Mouse (Mus musculus): ENCODE measurements around the gene Tubb4b. TPM values are rescaled to one million over a fixed set of nuclear protein-coding genes. Genes with fewer than 3 reads are reported as not detected.

Gene Tubb4b
- polyA plus RNA-seq, 1 experiment: 2,638 TPM

DNA sequence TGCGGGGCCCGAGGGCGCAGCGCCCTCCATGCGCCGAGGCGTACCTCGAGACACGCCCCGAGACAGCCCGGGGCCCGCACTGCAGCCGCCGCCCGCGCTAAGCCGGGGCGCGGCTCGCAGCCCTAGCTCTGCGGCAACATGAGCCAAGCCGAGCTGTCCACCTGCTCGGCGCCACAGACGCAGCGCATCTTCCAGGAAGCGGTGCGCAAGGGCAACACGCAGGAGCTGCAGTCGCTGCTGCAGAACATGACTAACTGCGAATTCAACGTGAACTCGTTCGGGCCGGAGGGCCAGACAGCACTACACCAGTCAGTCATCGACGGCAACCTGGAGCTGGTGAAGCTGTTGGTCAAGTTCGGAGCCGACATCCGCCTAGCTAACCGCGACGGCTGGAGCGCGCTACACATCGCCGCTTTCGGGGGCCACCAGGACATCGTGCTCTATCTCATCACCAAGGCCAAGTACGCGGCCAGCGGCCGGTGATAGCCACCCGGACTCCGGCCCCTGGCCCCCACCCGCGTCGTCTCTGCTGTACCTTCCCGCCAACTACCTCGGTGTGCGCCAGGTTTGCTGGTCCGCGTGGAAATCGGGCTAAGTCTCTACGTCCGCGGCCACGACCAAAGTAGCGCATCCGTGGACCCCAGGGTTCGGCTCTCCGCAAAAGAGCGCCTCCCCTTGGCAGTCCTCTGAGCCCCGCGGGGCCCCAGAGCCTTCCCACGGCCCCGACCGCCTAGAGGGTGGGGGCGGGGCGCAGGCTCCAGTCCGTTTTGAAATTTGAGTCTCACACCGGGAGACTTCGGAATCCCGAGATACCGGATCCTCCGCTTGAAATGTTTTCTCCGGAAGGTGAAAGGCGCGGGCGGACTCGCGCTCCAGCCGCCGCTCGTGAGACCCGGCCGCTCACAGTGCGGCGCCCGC is 43.3 kb downstream of the Tubb4b start:
- H3K36me3 ChIP-seq (ENCODE audit: control insufficient read depth, insufficient read depth, low read length): no peaks in the 10 kb centered on the region
- peak overlapping the region; percentile 82 for H3K4me3 ChIP-seq (ENCODE audit: control insufficient read depth, low read depth, low read length)
- H3K4me1 ChIP-seq (ENCODE audit: control insufficient read depth, insufficient read depth, low read length): peaks cover 26% of the 10 kb centered on the region
- H3K27ac ChIP-seq (ENCODE audit: control insufficient read depth, insufficient read depth, low read depth, low read length): peak overlapping the region; percentile 39
- TF ChIP-seq CTCF (IDR thresholded peaks at IDR 0.05; ENCODE audit: control insufficient read depth, insufficient read depth, insufficient replicate concordance, low read depth, low read length) (no peak), POLR2A (IDR thresholded peaks at IDR 0.05; ENCODE audit: control insufficient read depth, low read depth, low read length) (0 out of 2 replicates have a peak, but pooled peaks have one; percentile 11)
- no peaks in the 10 kb centered on the region for H3K27me3 ChIP-seq (ENCODE audit: control insufficient read depth, insufficient read depth, low read length)

GRCm38 (mm10) chr2:25180478-25180903 is 44.0 kb downstream of the Tubb4b start, which contains the start of gene Nrarp:
TSS of gene Nrarp (plus strand) at chr2:25180758.
- no peaks in the 10 kb centered on the region for H3K36me3 ChIP-seq (ENCODE audit: control insufficient read depth, insufficient read depth, low read length)
- TF ChIP-seq POLR2A (IDR thresholded peaks at IDR 0.05; ENCODE audit: control insufficient read depth, low read depth, low read length) (no peak; the same call in 1 of the 2 replicates), CTCF (IDR thresholded peaks at IDR 0.05; ENCODE audit: control insufficient read depth, insufficient read depth, insufficient replicate concordance, low read depth, low read length) (no peak)
- peak within 1 kb of the TSS; percentile 82 for H3K4me3 ChIP-seq (ENCODE audit: control insufficient read depth, low read depth, low read length)
- H3K4me1 ChIP-seq (ENCODE audit: control insufficient read depth, insufficient read depth, low read length): peaks cover 20% of the 10 kb centered on the region
- no peaks in the 10 kb centered on the region for H3K27me3 ChIP-seq (ENCODE audit: control insufficient read depth, insufficient read depth, low read length)
- H3K27ac ChIP-seq (ENCODE audit: control insufficient read depth, insufficient read depth, low read depth, low read length): peak within 1 kb of the TSS; percentile 39

- H3K27ac ChIP-seq (ENCODE audit: control insufficient read depth, insufficient read depth, low read depth, low read length): no peak overlapping the region
- no peaks in the 10 kb centered on the region for H3K27me3 ChIP-seq (ENCODE audit: control insufficient read depth, insufficient read depth, low read length)
- H3K36me3 ChIP-seq (ENCODE audit: control insufficient read depth, insufficient read depth, low read length): no peaks in the 10 kb centered on the region
- TF ChIP-seq CTCF (IDR thresholded peaks at IDR 0.05; ENCODE audit: control insufficient read depth, insufficient read depth, insufficient replicate concordance, low read depth, low read length) (no peak), POLR2A (IDR thresholded peaks at IDR 0.05; ENCODE audit: control insufficient read depth, low read depth, low read length) (no peak)
- peak overlapping the region; percentile 82; the same call in 1 of the 2 replicates for H3K4me3 ChIP-seq (ENCODE audit: control insufficient read depth, low read depth, low read length)
- peaks cover 17% of the 10 kb centered on the region for H3K4me1 ChIP-seq (ENCODE audit: control insufficient read depth, insufficient read depth, low read length)
These were observed 44.8 kb downstream of the Tubb4b start for GRCm38 (mm10) chr2:25179566-25180217.

DNA sequence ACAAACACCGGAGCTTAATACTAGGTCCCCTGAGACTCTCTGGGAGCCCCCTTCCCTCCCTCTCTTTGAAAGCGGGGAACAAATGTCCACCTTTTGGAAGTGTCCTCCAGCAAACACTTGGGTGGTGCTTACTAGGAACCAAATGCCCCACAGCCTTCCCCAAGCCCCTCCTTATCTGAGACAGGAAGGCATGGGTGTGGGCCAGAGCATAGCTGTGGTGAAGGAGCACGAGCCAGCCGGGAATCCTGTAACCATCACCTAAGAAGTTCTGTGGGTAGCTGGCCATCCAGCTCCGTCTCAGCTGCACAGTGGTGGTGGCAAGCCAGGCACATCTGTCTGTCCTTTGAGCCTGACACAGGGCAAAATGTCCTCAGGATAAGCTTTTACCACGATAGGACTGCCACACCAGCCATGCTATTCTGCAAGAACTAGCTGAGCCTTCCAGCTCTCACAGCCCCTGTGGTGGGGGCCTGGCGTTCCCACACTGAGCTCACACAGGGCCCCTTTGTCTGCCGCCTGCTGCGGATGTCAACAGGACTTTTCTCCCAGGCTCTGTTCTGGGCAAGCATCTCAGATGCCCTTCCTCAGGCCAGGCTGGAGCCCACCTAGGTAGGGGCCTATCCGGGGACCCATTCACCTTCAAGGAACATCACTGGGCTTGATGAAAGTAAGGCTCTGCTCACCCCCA is 46.1 kb downstream of the Tubb4b start:
- Histone ChIP-seq H3K4me1 (ENCODE audit: control insufficient read depth, insufficient read depth, low read length) (peaks cover 17% of the 10 kb centered on the region), H3K27ac (ENCODE audit: control insufficient read depth, insufficient read depth, low read depth, low read length) (no peak overlapping the region), H3K4me3 (ENCODE audit: control insufficient read depth, low read depth, low read length) (no peak overlapping the region), H3K27me3 (ENCODE audit: control insufficient read depth, insufficient read depth, low read length) (no peaks in the 10 kb centered on the region), H3K36me3 (ENCODE audit: control insufficient read depth, insufficient read depth, low read length) (no peaks in the 10 kb centered on the region)
- TF ChIP-seq CTCF (IDR thresholded peaks at IDR 0.05; ENCODE audit: control insufficient read depth, insufficient read depth, insufficient replicate concordance, low read depth, low read length) (no peak), POLR2A (IDR thresholded peaks at IDR 0.05; ENCODE audit: control insufficient read depth, low read depth, low read length) (no peak)

DNA sequence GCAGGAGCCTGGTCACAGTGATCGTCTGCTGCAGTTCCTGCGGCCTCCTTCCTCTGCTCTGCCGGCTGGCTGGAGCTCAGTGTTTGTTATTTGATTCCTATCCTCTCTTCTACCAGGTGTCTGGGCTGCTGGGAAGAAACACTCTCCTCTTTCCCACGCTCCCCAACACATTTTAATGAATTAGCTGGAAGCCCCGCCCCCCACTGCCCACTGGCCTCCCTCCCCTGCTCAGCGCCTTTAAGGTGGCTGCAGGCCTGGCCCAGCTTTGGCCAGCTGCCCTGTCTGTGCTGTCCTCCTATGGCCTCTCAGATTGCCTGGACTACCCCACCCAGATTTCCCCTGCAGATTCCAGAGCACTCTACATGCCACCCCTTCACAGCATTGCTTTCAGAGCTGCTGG is 46.8 kb downstream of the Tubb4b start:
- Histone ChIP-seq H3K27me3 (ENCODE audit: control insufficient read depth, insufficient read depth, low read length) (no peaks in the 10 kb centered on the region), H3K4me1 (ENCODE audit: control insufficient read depth, insufficient read depth, low read length) (peaks cover 17% of the 10 kb centered on the region), H3K27ac (ENCODE audit: control insufficient read depth, insufficient read depth, low read depth, low read length) (no peak overlapping the region), H3K4me3 (ENCODE audit: control insufficient read depth, low read depth, low read length) (no peak overlapping the region), H3K36me3 (ENCODE audit: control insufficient read depth, insufficient read depth, low read length) (no peaks in the 10 kb centered on the region)
- no peak for TF ChIP-seq POLR2A (IDR thresholded peaks at IDR 0.05; ENCODE audit: control insufficient read depth, low read depth, low read length)
- no peak for TF ChIP-seq CTCF (IDR thresholded peaks at IDR 0.05; ENCODE audit: control insufficient read depth, insufficient read depth, insufficient replicate concordance, low read depth, low read length)

- no peaks in the 10 kb centered on the region for H3K27me3 ChIP-seq (ENCODE audit: control insufficient read depth, insufficient read depth, low read length)
- H3K4me1 ChIP-seq (ENCODE audit: control insufficient read depth, insufficient read depth, low read length): peaks cover 16% of the 10 kb centered on the region
- H3K27ac ChIP-seq (ENCODE audit: control insufficient read depth, insufficient read depth, low read depth, low read length): no peak overlapping the region
- H3K4me3 ChIP-seq (ENCODE audit: control insufficient read depth, low read depth, low read length): no peak overlapping the region
- no peaks in the 10 kb centered on the region for H3K36me3 ChIP-seq (ENCODE audit: control insufficient read depth, insufficient read depth, low read length)
- TF ChIP-seq POLR2A (IDR thresholded peaks at IDR 0.05; ENCODE audit: control insufficient read depth, low read depth, low read length) (no peak), CTCF (IDR thresholded peaks at IDR 0.05; ENCODE audit: control insufficient read depth, insufficient read depth, insufficient replicate concordance, low read depth, low read length) (no peak)
These were observed 47.4 kb downstream of the Tubb4b start for GRCm38 (mm10) chr2:25177076-25177475.

Data from testis, adult 2 months (tissue).